Mouse (Mus musculus) CD4-positive, CD25-positive, alpha-beta regulatory T cell, adult 2 months (primary cell): ENCODE measurements around the gene Gpr153.

Source experiments
- DNase-seq: peaks from one replicate; pipeline ENCODE4 v3.0.0-alpha.2; 2012; ENCODE audit warnings: low read depth, low spot score

Gpr153 gene

DNA sequence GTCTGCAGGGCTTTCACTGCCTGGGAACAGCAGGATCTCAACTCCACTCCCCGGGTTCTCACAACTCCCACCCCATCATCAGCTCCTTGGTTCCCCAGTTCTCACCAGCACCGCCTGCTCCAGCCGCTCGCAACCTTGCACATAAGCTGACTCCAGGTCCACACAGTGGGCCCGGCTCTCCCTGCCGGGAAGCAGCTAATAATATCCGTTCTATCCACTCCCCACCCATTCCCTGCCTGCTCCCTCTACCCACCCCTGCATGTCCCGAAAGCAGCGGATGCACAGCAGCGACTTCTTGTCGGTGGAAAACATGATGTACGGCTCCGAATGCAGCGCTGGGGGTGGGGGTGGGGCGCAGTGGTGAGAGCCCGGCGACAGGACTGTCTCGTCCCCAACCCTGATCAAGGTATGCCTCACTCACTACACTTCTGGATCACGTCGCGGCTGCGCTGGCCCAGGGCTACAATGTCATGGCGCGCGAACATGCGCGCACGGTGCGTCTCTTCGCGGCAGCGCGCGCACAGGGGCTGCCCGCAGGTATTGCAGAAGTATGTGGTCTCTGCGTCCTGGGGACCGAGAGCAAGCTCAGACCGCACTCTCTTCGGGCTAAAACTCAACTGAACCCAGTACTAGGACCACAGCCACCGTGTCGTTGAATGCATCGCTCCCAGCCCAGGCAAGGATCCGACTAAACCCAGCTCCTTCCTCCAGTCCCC, 41.6 kb downstream of the Gpr153 start:
- DNase-seq: no peak

DNA sequence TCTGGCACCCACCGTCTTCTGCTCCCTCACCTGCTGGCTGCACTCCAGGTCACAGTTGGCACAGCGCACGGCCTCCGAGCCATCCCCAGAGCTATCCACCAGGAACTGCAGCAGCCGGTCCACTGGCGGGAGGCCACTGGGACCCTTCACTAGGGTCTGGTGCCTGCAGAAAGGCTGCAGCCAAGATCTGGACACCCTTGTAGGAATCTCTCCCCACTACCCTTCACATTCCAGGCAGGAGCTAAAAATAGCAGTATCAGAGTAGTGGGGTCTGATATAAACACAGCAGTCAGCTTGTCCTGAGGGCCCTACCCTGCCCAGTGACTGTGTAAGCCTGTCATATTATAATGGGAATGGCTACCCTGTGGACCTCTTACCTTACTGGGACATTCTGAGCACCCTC, 43.6 kb downstream of the Gpr153 start:
- no peak for DNase-seq

DNA sequence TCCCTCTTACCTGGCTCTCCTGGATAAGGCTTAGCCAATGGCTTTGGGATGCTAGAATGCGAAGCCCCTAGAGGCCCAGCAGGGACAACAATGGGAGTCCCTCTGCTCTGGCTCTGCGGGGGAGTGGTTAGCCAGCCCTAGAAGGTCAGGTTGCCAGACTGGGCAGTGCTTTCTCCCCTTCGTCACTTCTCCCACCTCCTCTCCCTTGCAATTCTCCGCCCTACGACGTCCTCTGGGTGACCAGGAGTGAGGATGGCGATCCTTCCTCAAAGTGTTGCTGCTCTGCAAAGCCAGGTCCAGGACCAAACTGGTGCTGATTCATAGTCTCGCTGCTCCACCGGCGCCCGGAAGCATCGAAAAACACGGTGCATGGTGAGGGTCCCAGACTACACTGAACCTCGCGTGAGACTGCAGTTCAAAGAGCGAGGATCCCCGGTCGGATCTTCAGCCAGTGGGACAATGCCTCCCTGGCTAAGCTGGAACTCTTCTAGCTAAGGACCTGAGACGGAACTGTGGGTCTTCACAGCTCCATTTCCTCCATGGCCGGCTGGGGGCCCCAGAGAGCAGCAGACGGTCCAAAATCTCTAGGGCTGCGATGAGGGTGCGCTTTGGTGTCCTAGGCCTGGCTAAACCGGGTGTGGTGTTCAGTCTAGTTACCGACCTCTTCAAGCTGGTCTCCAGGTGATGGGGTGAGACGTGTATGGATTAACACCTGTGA, 44.6 kb downstream of the Gpr153 start, which contains the start of gene Rnf207:
Gene Rnf207, minus strand, starts transcription at position 477 of the 718 bp plus-strand sequence.
- peak; percentile 71 for DNase-seq

DNA sequence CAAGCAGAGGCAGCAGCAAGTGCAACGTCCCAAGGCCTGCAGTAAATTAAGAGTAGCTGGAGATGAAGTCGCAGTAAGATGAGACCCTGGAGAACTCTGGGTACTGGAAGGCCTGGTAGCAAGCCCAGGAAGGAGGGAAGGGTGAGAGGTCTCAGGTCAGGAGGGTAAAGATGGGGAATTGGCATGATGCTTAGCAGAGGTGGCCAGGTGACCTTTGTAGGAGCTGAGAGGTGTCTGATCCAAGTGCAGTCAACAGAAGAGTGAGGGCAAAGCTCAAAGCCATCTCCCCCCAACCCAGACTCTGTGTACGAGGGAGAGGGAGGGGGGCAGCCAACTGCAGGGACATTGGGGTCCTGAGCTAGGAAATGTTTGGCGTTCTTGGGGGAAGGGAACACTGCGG, 47.4 kb downstream of the Gpr153 start:
- no peak for DNase-seq

DNA sequence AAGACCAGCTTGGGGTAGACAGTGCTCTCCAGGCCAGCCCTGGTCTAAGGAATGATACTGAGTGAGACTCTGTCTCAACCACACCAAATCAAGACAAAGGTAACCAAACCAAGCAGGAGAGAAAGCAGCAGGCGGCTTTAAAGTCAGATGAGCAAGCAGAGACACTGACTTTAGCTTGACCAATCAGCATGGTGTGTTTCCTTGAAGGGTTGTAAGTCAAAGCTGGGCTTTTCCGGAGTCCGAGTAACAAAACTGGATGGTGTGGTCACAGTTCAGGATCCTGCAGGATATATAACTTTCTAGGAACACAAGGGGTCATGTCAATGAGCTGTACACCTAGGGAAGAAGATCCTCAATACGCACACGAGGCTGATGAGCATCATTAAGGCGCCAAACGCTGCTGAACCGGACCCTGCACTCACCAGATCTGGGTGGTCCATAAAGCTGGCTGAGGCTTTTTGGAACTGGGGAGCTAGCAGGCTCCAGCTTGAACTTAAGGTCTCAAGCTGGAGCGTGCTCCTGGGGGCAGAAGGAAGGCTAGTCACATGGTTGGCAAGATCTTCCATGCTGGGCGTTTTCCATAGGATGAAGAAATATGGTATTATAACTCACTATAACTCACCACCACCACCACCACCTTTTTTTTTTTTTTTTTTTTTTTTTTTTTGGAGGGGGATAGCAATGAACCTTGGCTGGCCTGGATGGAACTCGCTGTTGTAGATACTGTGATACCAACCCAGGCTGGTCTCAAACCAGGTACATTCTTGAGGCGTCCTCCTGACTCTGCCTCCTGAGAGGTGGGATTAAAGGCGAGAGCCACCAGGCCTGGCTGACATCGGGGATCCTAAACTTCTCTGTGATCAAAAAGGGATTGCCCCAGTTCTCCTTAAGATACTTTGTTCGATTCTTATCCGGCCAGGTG, 50.9 kb downstream of the Gpr153 start:
- DNase-seq: no peak

DNA sequence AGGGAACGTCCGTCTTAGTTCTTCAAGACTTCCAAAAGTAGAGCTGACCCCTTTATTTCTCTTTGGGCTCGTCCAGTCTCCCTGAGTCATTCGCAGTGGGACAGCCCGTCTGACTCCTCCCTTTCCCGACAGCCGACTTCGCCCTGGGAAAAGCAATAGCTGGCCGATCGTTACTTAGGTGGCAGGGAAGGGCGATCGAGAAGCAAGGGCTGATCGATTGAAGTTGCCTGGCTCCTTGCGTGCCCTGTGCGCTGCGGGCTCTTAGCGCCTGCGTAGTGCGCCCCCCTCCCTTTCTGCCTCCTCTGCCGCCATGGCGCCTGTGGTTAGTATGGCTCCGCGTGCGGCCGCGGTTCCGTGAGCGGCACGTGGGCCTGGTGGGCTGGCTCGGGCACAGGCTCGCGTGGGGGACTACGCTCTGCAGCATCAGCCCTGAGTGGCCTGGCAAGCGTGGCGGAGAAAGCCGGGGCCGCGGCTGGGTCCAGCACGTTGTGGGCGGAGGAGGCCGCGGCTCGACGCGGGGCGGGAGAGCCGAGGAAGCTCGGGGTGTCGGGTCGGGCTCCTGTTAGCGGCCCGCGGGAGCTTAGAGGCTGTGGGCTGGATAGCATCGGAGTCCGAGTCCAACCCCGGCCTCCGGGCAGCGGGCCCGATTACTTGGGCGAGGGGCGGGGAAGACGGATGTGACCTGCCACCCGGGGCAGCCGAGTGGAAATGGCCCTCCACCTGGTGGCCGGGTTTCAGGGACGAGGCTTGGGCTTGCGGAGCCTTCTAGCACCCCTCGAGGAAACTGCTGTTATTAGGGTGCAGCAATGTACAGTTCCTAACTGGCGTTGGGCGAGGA, 51.8 kb downstream of the Gpr153 start, which contains the start of gene Rpl22:
Gene Rpl22, plus strand, starts transcription at position 169 of the 838 bp plus-strand sequence.
- peak; percentile 98 for DNase-seq

DNA sequence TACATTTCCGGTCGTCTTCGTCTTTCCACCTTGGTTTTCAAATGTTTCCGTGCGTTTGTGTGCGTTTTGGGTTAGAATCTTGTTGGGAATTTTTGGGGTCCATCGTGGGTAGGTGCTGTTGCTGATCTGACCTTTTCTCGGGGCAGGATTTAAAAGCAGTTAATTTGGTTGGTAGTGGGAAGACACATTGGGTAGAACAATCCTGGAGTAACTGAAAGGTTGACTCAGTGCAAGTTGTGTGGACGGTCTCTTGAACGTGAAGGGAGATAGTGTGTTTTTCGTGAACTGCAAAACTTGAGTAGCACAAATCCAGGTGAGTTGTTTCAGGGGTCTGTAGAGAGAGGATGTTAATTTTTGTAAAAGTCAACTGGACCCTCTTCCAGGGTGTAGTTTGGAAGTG, 52.5 kb downstream of the Gpr153 start:
- no peak for DNase-seq

DNA sequence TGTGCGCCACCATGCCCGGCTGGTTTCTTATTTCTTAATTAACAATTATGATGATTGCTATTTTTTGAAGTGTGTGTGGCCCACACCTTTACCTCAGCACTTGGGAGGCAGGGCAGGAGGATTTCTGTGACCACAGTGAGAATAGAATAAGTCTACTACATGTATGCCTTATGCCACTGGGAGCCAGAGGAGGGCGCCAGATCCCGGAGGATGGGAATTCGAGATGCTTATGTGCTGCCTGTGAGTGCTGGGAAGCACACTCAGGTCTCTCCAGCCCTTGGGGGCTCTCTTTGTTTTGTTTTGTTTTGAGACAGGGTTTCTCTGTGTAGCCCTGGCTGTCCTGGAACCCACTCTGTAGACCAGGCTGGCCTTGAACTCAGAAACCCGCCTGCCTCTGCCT, 54.7 kb downstream of the Gpr153 start:
- DNase-seq: peak; percentile 62

DNA sequence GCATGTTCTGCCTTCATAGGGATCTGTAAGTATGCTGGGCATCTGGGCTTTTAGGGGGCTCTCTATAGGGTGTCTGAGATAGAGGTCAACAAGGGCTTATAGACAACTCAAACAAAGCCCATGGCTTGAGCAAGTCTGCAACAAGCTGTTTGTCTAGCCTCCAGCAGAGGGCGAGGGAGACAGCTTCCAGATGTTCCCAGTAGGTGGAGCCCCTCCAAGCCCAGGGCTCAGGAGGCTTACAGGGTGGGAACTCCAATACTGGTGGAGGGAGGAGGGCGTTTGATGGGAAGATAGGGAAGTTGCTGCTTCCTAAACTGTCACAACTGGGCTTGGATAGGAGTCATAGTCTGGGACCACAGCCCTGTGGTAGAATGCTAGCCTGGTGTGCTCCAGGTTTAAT, 58.9 kb downstream of the Gpr153 start:
- DNase-seq: peak; percentile 73

DNA sequence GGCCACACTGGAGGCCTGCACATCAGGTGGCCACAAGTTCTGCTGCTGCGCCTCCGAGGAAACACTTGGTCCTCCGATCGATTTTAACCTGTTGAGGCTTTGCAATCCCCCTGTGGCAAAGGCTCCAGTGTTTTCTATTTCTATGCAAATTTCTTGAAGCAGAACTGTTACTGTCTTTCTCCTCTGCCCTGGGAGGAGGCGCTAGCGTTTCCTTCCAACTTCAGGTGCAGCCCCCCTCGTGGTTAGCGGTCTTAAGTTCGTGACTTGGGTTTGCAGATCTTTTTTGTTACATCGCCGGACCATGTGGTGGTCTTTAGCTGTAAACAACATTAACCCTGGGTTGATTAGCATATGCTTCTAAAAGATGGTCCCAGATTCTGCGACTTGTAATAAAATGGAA, 59.6 kb downstream of the Gpr153 start:
- DNase-seq: no peak
